Mouse (Mus musculus): Measurements from ENCODE around the gene Igdcc4. TPM values are rescaled to one million over a fixed set of nuclear protein-coding genes. Genes with fewer than 3 reads are reported as not detected.

The Igdcc4 gene
- polyA plus RNA-seq, 1 experiment from 2014 or later: 9.4 TPM

GRCm38 (mm10) chr9:65106821-65107220, 5.5 kb downstream of the Igdcc4 start:
- 75% methylated on average over 4 of the region's 4 CpGs for WGBS (ENCODE audit: insufficient replicate concordance)
- no peak overlapping the region for H3K27ac ChIP-seq (ENCODE audit: low read length)
- no peaks in the 10 kb centered on the region for H3K36me3 ChIP-seq (ENCODE audit: control insufficient read depth, insufficient read depth)
- H3K4me2 ChIP-seq (ENCODE audit: low read depth, low read length): no peak overlapping the region
- H3K9me3 ChIP-seq (replicated peaks; ENCODE audit: control insufficient read depth, low read length): no peaks in the 10 kb centered on the region
- peaks cover 37% of the 10 kb centered on the region for H3K27me3 ChIP-seq (ENCODE audit: control insufficient read depth, insufficient read depth, low read depth, low read length)
- no peak for ATAC-seq (ENCODE audit: low read depth)
- H3K9ac ChIP-seq (ENCODE audit: low read depth, low read length): no peak overlapping the region
- no peak overlapping the region for H3K4me3 ChIP-seq (ENCODE audit: low read depth, low read length)
- peaks cover 5% of the 10 kb centered on the region; the same call in 1 of the 2 replicates for H3K4me1 ChIP-seq (ENCODE audit: control insufficient read depth, low read depth, low read length)

- Histone ChIP-seq H3K9ac (ENCODE audit: low read depth, low read length) (no peak overlapping the region), H3K27ac (ENCODE audit: low read length) (no peak overlapping the region), H3K4me3 (ENCODE audit: low read depth, low read length) (no peak overlapping the region), H3K36me3 (ENCODE audit: control insufficient read depth, insufficient read depth) (no peaks in the 10 kb centered on the region), H3K4me2 (ENCODE audit: low read depth, low read length) (no peak overlapping the region), H3K27me3 (ENCODE audit: control insufficient read depth, insufficient read depth, low read depth, low read length) (peaks cover 26% of the 10 kb centered on the region), H3K4me1 (ENCODE audit: control insufficient read depth, low read depth, low read length) (peaks cover 5% of the 10 kb centered on the region; the same call in 1 of the 2 replicates), H3K9me3 (replicated peaks; ENCODE audit: control insufficient read depth, low read length) (no peaks in the 10 kb centered on the region)
- WGBS (ENCODE audit: insufficient replicate concordance): 60% methylated on average over 1 of the region's 1 CpGs
- no peak for ATAC-seq (ENCODE audit: low read depth)
Measured at GRCm38 (mm10) chr9:65107893-65108292, 6.6 kb downstream of the Igdcc4 start.

- Histone ChIP-seq H3K27ac (ENCODE audit: low read length) (peak overlapping the region; percentile 51), H3K4me1 (ENCODE audit: control insufficient read depth, low read depth, low read length) (peaks cover 5% of the 10 kb centered on the region; the same call in 1 of the 2 replicates)
- 0 out of 2 replicates have a peak, but pooled peaks have one; percentile 30 for ATAC-seq (ENCODE audit: low read depth)
Measured at GRCm38 (mm10) chr9:65109132-65110072, 8.1 kb downstream of the Igdcc4 start.

GRCm38 (mm10) chr9:65111698-65112097, 10.4 kb downstream of the Igdcc4 start:
- ATAC-seq (ENCODE audit: low read depth): no peak
- H3K9ac ChIP-seq (ENCODE audit: low read depth, low read length): no peak overlapping the region
- H3K27ac ChIP-seq (ENCODE audit: low read length): no peak overlapping the region
- H3K27me3 ChIP-seq (ENCODE audit: control insufficient read depth, insufficient read depth, low read depth, low read length): peaks cover 15% of the 10 kb centered on the region
- no peak overlapping the region for H3K4me3 ChIP-seq (ENCODE audit: low read depth, low read length)
- 65% methylated on average over 5 of the region's 5 CpGs for WGBS (ENCODE audit: insufficient replicate concordance)
- H3K36me3 ChIP-seq (ENCODE audit: control insufficient read depth, insufficient read depth): no peaks in the 10 kb centered on the region
- H3K9me3 ChIP-seq (replicated peaks; ENCODE audit: control insufficient read depth, low read length): no peaks in the 10 kb centered on the region
- no peak overlapping the region for H3K4me2 ChIP-seq (ENCODE audit: low read depth, low read length)
- peaks cover 5% of the 10 kb centered on the region; the same call in 1 of the 2 replicates for H3K4me1 ChIP-seq (ENCODE audit: control insufficient read depth, low read depth, low read length)

More at GRCm38 (mm10) chr9:65109132-65110072, 8.1 kb downstream of the Igdcc4 start:
- 19% methylated on average over 24 of the region's 24 CpGs for WGBS (ENCODE audit: insufficient replicate concordance)
- Histone ChIP-seq H3K4me2 (ENCODE audit: low read depth, low read length) (0 out of 2 replicates have a peak overlapping the region, but pooled peaks have one; percentile 22), H3K9ac (ENCODE audit: low read depth, low read length) (peak overlapping the region; percentile 35; the same call in 1 of the 2 replicates), H3K27me3 (ENCODE audit: control insufficient read depth, insufficient read depth, low read depth, low read length) (peaks cover 15% of the 10 kb centered on the region), H3K36me3 (ENCODE audit: control insufficient read depth, insufficient read depth) (no peaks in the 10 kb centered on the region), H3K4me3 (ENCODE audit: low read depth, low read length) (peak overlapping the region; percentile 16), H3K9me3 (replicated peaks; ENCODE audit: control insufficient read depth, low read length) (no peaks in the 10 kb centered on the region)

GRCm38 (mm10) chr9:65113694-65114093, 12.4 kb downstream of the Igdcc4 start:
- Histone ChIP-seq H3K9me3 (replicated peaks; ENCODE audit: control insufficient read depth, low read length) (no peaks in the 10 kb centered on the region), H3K4me1 (ENCODE audit: control insufficient read depth, low read depth, low read length) (peaks cover 1% of the 10 kb centered on the region; the same call in 1 of the 2 replicates), H3K4me3 (ENCODE audit: low read depth, low read length) (no peak overlapping the region), H3K27ac (ENCODE audit: low read length) (no peak overlapping the region), H3K27me3 (ENCODE audit: control insufficient read depth, insufficient read depth, low read depth, low read length) (peaks cover 11% of the 10 kb centered on the region), H3K36me3 (ENCODE audit: control insufficient read depth, insufficient read depth) (no peaks in the 10 kb centered on the region), H3K9ac (ENCODE audit: low read depth, low read length) (no peak overlapping the region), H3K4me2 (ENCODE audit: low read depth, low read length) (no peak overlapping the region)
- 60% methylated on average over 2 of the region's 2 CpGs for WGBS (ENCODE audit: insufficient replicate concordance)
- no peak for ATAC-seq (ENCODE audit: low read depth)

GRCm38 (mm10) chr9:65115891-65116290, 14.6 kb downstream of the Igdcc4 start:
- WGBS (ENCODE audit: insufficient replicate concordance): 52% methylated on average over 2 of the region's 2 CpGs
- H3K4me3 ChIP-seq (ENCODE audit: low read depth, low read length): no peak overlapping the region
- H3K36me3 ChIP-seq (ENCODE audit: control insufficient read depth, insufficient read depth): no peaks in the 10 kb centered on the region
- H3K9me3 ChIP-seq (replicated peaks; ENCODE audit: control insufficient read depth, low read length): no peaks in the 10 kb centered on the region
- H3K4me2 ChIP-seq (ENCODE audit: low read depth, low read length): no peak overlapping the region
- no peak for ATAC-seq (ENCODE audit: low read depth)
- no peak overlapping the region for H3K9ac ChIP-seq (ENCODE audit: low read depth, low read length)
- no peaks in the 10 kb centered on the region; the same call in 1 of the 2 replicates for H3K4me1 ChIP-seq (ENCODE audit: control insufficient read depth, low read depth, low read length)
- no peak overlapping the region for H3K27ac ChIP-seq (ENCODE audit: low read length)
- no peaks in the 10 kb centered on the region for H3K27me3 ChIP-seq (ENCODE audit: control insufficient read depth, insufficient read depth, low read depth, low read length)

GRCm38 (mm10) chr9:65117516-65117915, 16.2 kb downstream of the Igdcc4 start:
- no peaks in the 10 kb centered on the region; the same call in 1 of the 2 replicates for H3K4me1 ChIP-seq (ENCODE audit: control insufficient read depth, low read depth, low read length)
- ATAC-seq (ENCODE audit: low read depth): no peak
- H3K9me3 ChIP-seq (replicated peaks; ENCODE audit: control insufficient read depth, low read length): no peaks in the 10 kb centered on the region
- H3K36me3 ChIP-seq (ENCODE audit: control insufficient read depth, insufficient read depth): no peaks in the 10 kb centered on the region
- H3K9ac ChIP-seq (ENCODE audit: low read depth, low read length): no peak overlapping the region
- no peak overlapping the region for H3K27ac ChIP-seq (ENCODE audit: low read length)
- peaks cover 6% of the 10 kb centered on the region; the same call in 1 of the 2 replicates for H3K27me3 ChIP-seq (ENCODE audit: control insufficient read depth, insufficient read depth, low read depth, low read length)
- H3K4me2 ChIP-seq (ENCODE audit: low read depth, low read length): no peak overlapping the region
- no peak overlapping the region for H3K4me3 ChIP-seq (ENCODE audit: low read depth, low read length)
- WGBS (ENCODE audit: insufficient replicate concordance): 44% methylated on average over 2 of the region's 2 CpGs

- H3K9me3 ChIP-seq (replicated peaks; ENCODE audit: control insufficient read depth, low read length): no peaks in the 10 kb centered on the region
- H3K9ac ChIP-seq (ENCODE audit: low read depth, low read length): no peak overlapping the region
- H3K4me3 ChIP-seq (ENCODE audit: low read depth, low read length): no peak overlapping the region
- no peak overlapping the region for H3K4me2 ChIP-seq (ENCODE audit: low read depth, low read length)
- WGBS (ENCODE audit: insufficient replicate concordance): 2% methylated on average over 3 of the region's 3 CpGs
- no peaks in the 10 kb centered on the region for H3K4me1 ChIP-seq (ENCODE audit: control insufficient read depth, low read depth, low read length)
- peaks cover 22% of the 10 kb centered on the region for H3K27me3 ChIP-seq (ENCODE audit: control insufficient read depth, insufficient read depth, low read depth, low read length)
- H3K27ac ChIP-seq (ENCODE audit: low read length): no peak overlapping the region
- H3K36me3 ChIP-seq (ENCODE audit: control insufficient read depth, insufficient read depth): no peaks in the 10 kb centered on the region
- 0 out of 2 replicates have a peak, but pooled peaks have one; percentile 16 for ATAC-seq (ENCODE audit: low read depth)
Measured at GRCm38 (mm10) chr9:65120935-65121334, 19.6 kb downstream of the Igdcc4 start.

GRCm38 (mm10) chr9:65122545-65122944, 21.3 kb downstream of the Igdcc4 start:
- H3K27me3 ChIP-seq (ENCODE audit: control insufficient read depth, insufficient read depth, low read depth, low read length): peaks cover 22% of the 10 kb centered on the region
- H3K9me3 ChIP-seq (replicated peaks; ENCODE audit: control insufficient read depth, low read length): no peaks in the 10 kb centered on the region
- H3K4me3 ChIP-seq (ENCODE audit: low read depth, low read length): no peak overlapping the region
- WGBS (ENCODE audit: insufficient replicate concordance): 10% methylated on average over 18 of the region's 18 CpGs
- no peaks in the 10 kb centered on the region for H3K4me1 ChIP-seq (ENCODE audit: control insufficient read depth, low read depth, low read length)
- H3K36me3 ChIP-seq (ENCODE audit: control insufficient read depth, insufficient read depth): no peaks in the 10 kb centered on the region
- no peak overlapping the region for H3K27ac ChIP-seq (ENCODE audit: low read length)
- H3K9ac ChIP-seq (ENCODE audit: low read depth, low read length): no peak overlapping the region
- no peak for ATAC-seq (ENCODE audit: low read depth)
- H3K4me2 ChIP-seq (ENCODE audit: low read depth, low read length): no peak overlapping the region
